Comparison of ENCODE assay signal across 11 mouse cellular contexts in genomic region chr1:164631679-164632078, GRCm38 (mm10).
DNase-seq lines count a peak whose midpoint lies in the region; ATAC-seq and TF ChIP-seq lines count a peak whose summit lies in the region.
"Had no signal": no experiment of that assay in that cellular context is flagged by ENCODE, and none has a peak within 500 bp of the region (broad histone marks: within the 10 kb centered on the region; RNA-seq: fewer than 3 reads in every experiment).

No protein-coding gene starts in this region.

- no peak for ATAC-seq in heart, embryonic 12.5 days (ENCODE audit: insufficient number of reproducible peaks, low FRiP score)
- ATAC-seq in lung, postnatal 0 days = no peak
- ATAC-seq in neural tube, embryonic 15.5 days (ENCODE audit: low FRiP score) = no peak
- ATAC-seq: CD4-positive, CD25-positive, alpha-beta regulatory T cell, adult 4 months had no signal

- H3K4me2 ChIP-seq in heart, embryonic 12.5 days = no peak overlapping the region
- no peak overlapping the region for H3K4me2 ChIP-seq in lung, postnatal 0 days (replicated peaks; ENCODE audit: low read depth, low read length)
- no peak overlapping the region for H3K4me2 ChIP-seq in neural tube, embryonic 15.5 days
- H3K4me2 ChIP-seq: limb, embryonic 13.5 days; midbrain, embryonic 12.5 days had no signal

- no peak for TF ChIP-seq CTCF in lung, postnatal 0 days (IDR thresholded peaks at IDR 0.05)
- TF ChIP-seq CTCF in embryonic fibroblast, embryonic 13.5 days (IDR thresholded peaks at IDR 0.05; ENCODE audit: borderline replicate concordance, insufficient read depth, low read length) = no peak
- no peak for TF ChIP-seq CTCF in olfactory bulb, adult 2 months (IDR thresholded peaks at IDR 0.05; ENCODE audit: insufficient read depth, low read depth, low read length)

- DNase-seq in heart, adult 11 months = peak; percentile 93
- DNase-seq in lung, postnatal 14 days = peak; percentile 4
- no peak for DNase-seq in lung, postnatal 0 days (ENCODE audit: low spot score)
- no peak for DNase-seq in spleen, postnatal 4 days (ENCODE audit: low spot score in 2 of 2)

- TF ChIP-seq POLR2A in embryonic fibroblast, embryonic 13.5 days (IDR thresholded peaks at IDR 0.05; ENCODE audit: low read depth, low read length) = no peak
- TF ChIP-seq POLR2A in olfactory bulb, adult 2 months (IDR thresholded peaks at IDR 0.05; ENCODE audit: insufficient read depth, low read depth, low read length) = no peak

- 58% methylated on average over 6 of the region's 6 CpGs for WGBS in heart, embryonic 12.5 days
- whole genome bisulfite sequencing in lung, postnatal 0 days = 69% methylated on average over 6 of the region's 6 CpGs
- WGBS in olfactory bulb, adult 2 months = 44% methylated on average over 6 of the region's 6 CpGs
- WGBS in neural tube, embryonic 15.5 days = 91% methylated on average over 6 of the region's 6 CpGs

- no peak for TF ChIP-seq EP300 in lung, postnatal 0 days (IDR thresholded peaks at IDR 0.05)

- H3K9ac ChIP-seq in heart, embryonic 12.5 days = no peak overlapping the region
- no peak overlapping the region for H3K9ac ChIP-seq in lung, postnatal 0 days (replicated peaks; ENCODE audit: low read depth)
- H3K9ac ChIP-seq in neural tube, embryonic 15.5 days (replicated peaks) = no peak overlapping the region
- H3K9ac ChIP-seq: limb, embryonic 13.5 days; midbrain, embryonic 12.5 days had no signal

- no peaks in the 10 kb centered on the region for H3K36me3 ChIP-seq in heart, embryonic 12.5 days
- H3K36me3 ChIP-seq in lung, postnatal 0 days (ENCODE audit: insufficient read depth, low read length) = no peaks in the 10 kb centered on the region
- H3K36me3 ChIP-seq in neural tube, embryonic 15.5 days = no peaks in the 10 kb centered on the region
- H3K36me3 ChIP-seq: limb, embryonic 13.5 days; midbrain, embryonic 12.5 days had no signal

- H3K27me3 ChIP-seq in heart, embryonic 12.5 days (replicated peaks) = no peaks in the 10 kb centered on the region
- no peaks in the 10 kb centered on the region for H3K27me3 ChIP-seq in lung, postnatal 0 days (replicated peaks; ENCODE audit: insufficient read depth, low read length)
- H3K27me3 ChIP-seq in neural tube, embryonic 15.5 days (replicated peaks) = no peaks in the 10 kb centered on the region
- H3K27me3 ChIP-seq: limb, embryonic 13.5 days; midbrain, embryonic 12.5 days had no signal

- peaks cover 7% of the 10 kb centered on the region for H3K9me3 ChIP-seq in heart, embryonic 12.5 days (replicated peaks)
- H3K9me3 ChIP-seq in lung, postnatal 0 days (ENCODE audit: low read length) = no peaks in the 10 kb centered on the region
- H3K9me3 ChIP-seq in neural tube, embryonic 15.5 days (replicated peaks) = no peaks in the 10 kb centered on the region
- H3K9me3 ChIP-seq: limb, embryonic 13.5 days; midbrain, embryonic 12.5 days had no signal

- H3K4me1 ChIP-seq in heart, embryonic 12.5 days (replicated peaks) = no peaks in the 10 kb centered on the region
- H3K4me1 ChIP-seq in lung, postnatal 0 days (ENCODE audit: insufficient read depth, low read depth, low read length) = no peaks in the 10 kb centered on the region
- peaks cover 4% of the 10 kb centered on the region; the same call in 1 of the 2 replicates for H3K4me1 ChIP-seq in embryonic fibroblast, embryonic 13.5 days (ENCODE audit: control insufficient read depth, insufficient read depth, low read length)
- peaks cover 5% of the 10 kb centered on the region for H3K4me1 ChIP-seq in olfactory bulb, adult 2 months (ENCODE audit: control insufficient read depth, insufficient read depth, low read length)
- H3K4me1 ChIP-seq in neural tube, embryonic 15.5 days = no peaks in the 10 kb centered on the region
- H3K4me1 ChIP-seq: limb, embryonic 13.5 days; midbrain, embryonic 12.5 days had no signal

- H3K4me3 ChIP-seq in heart, embryonic 12.5 days = no peak overlapping the region
- no peak overlapping the region for H3K4me3 ChIP-seq in lung, postnatal 0 days (ENCODE audit: low read depth, low read length)
- H3K4me3 ChIP-seq in embryonic fibroblast, embryonic 13.5 days (ENCODE audit: insufficient read depth, low read length) = no peak overlapping the region
- H3K4me3 ChIP-seq in olfactory bulb, adult 2 months (ENCODE audit: insufficient read depth, low read depth, low read length) = no peak overlapping the region
- H3K4me3 ChIP-seq in neural tube, embryonic 15.5 days (replicated peaks) = no peak overlapping the region
- H3K4me3 ChIP-seq: limb, embryonic 13.5 days; midbrain, embryonic 12.5 days had no signal

- H3K27ac ChIP-seq in heart, embryonic 12.5 days (ENCODE audit: poor library complexity, severe bottlenecking) = no peak overlapping the region
- no peak overlapping the region for H3K27ac ChIP-seq in lung, postnatal 0 days (ENCODE audit: low read length)
- H3K27ac ChIP-seq in embryonic fibroblast, embryonic 13.5 days (ENCODE audit: insufficient read depth, low read length) = peak overlapping the region; percentile 65
- H3K27ac ChIP-seq in olfactory bulb, adult 2 months (ENCODE audit: insufficient read depth, low read depth, low read length) = peak overlapping the region; percentile 73; the same call in 1 of the 2 replicates
- H3K27ac ChIP-seq in neural tube, embryonic 15.5 days (replicated peaks) = no peak overlapping the region
- H3K27ac ChIP-seq: limb, embryonic 13.5 days; midbrain, embryonic 12.5 days had no signal

Comparison
In these comparisons a context has a peak if more than half of its experiments do, and no peak if none do; other contexts are left out.
1. DNase-seq: peak in heart, adult 11 months (single experiment) and lung, postnatal 14 days (single experiment); none in lung, postnatal 0 days (single experiment) and spleen, postnatal 4 days (0 of 2).
2. H3K27ac ChIP-seq: peak in embryonic fibroblast, embryonic 13.5 days (single experiment) and olfactory bulb, adult 2 months (single experiment); none in heart, embryonic 12.5 days (single experiment), lung, postnatal 0 days (single experiment) and neural tube, embryonic 15.5 days (single experiment).